Mouse (Mus musculus) heart, adult 11 months (tissue): ENCODE results near the gene Ppfia3.
A peak's percentile ranks its signal among the peaks of the same experiment; 100 is the strongest.
"Not testable (repeated sequence)": the region's sequence is repeated elsewhere in the genome, so short reads cannot be mapped to it uniquely, and the experiment has no call there.

Experiments used
- DNase-seq: peaks from one replicate; pipeline ENCODE4 v3.0.0; 2022

The Ppfia3 gene

GRCm38 (mm10) chr7:45386077-45386476 is 19.3 kb upstream of the Ppfia3 start:
- DNase-seq: no peak

- DNase-seq: no peak
Observed at GRCm38 (mm10) chr7:45376057-45376456, 9.2 kb upstream of the Ppfia3 start.

- DNase-seq: no peak
Observed at GRCm38 (mm10) chr7:45374620-45375019, 7.8 kb upstream of the Ppfia3 start.

- DNase-seq: no peak
Observed at GRCm38 (mm10) chr7:45372371-45372770, 5.6 kb upstream of the Ppfia3 start.

- peak; percentile 98 for DNase-seq
Observed at GRCm38 (mm10) chr7:45370475-45371311, 3.9 kb upstream of the Ppfia3 start, which contains the start of gene Lin7b. Gene Lin7b (minus strand): TSS chr7:45370583.

GRCm38 (mm10) chr7:45369836-45370474 is 3.1 kb upstream of the Ppfia3 start:
- peak; percentile 92 for DNase-seq

GRCm38 (mm10) chr7:45369022-45369745 is 2.4 kb upstream of the Ppfia3 start:
- no peak for DNase-seq

GRCm38 (mm10) chr7:45368178-45368577 is 1.4 kb upstream of the Ppfia3 start:
- no peak for DNase-seq

- DNase-seq: peak; percentile 100
Observed at GRCm38 (mm10) chr7:45367020-45367880, 431 bp upstream of the Ppfia3 start.

GRCm38 (mm10) chr7:45365742-45366651 is 822 bp downstream of the Ppfia3 start:
- no peak for DNase-seq

- no peak for DNase-seq
Observed at GRCm38 (mm10) chr7:45363983-45364382, 2.8 kb downstream of the Ppfia3 start.

GRCm38 (mm10) chr7:45362801-45363200 is 4.0 kb downstream of the Ppfia3 start:
- no peak for DNase-seq

- peak; percentile 96 for DNase-seq
Observed at GRCm38 (mm10) chr7:45361243-45361804, 5.5 kb downstream of the Ppfia3 start.

- DNase-seq: no peak
Observed at GRCm38 (mm10) chr7:45360404-45361125, 6.3 kb downstream of the Ppfia3 start.

GRCm38 (mm10) chr7:45359081-45359480 is 7.7 kb downstream of the Ppfia3 start:
- not testable (repeated sequence) for DNase-seq

GRCm38 (mm10) chr7:45356087-45356486 is 10.7 kb downstream of the Ppfia3 start:
- no peak for DNase-seq

- no peak for DNase-seq
Observed at GRCm38 (mm10) chr7:45355318-45356020, 11.3 kb downstream of the Ppfia3 start.

GRCm38 (mm10) chr7:45353041-45353440 is 13.8 kb downstream of the Ppfia3 start:
- DNase-seq: no peak

- DNase-seq: no peak
Observed at GRCm38 (mm10) chr7:45346905-45347304, 19.9 kb downstream of the Ppfia3 start.

GRCm38 (mm10) chr7:45343543-45343942 is 23.3 kb downstream of the Ppfia3 start:
- no peak for DNase-seq
